Mouse (Mus musculus): ENCODE measurements around the gene Pimreg. TPM values are rescaled to one million over a fixed set of nuclear protein-coding genes. Genes with fewer than 3 reads are reported as not detected.

Pimreg gene
- total RNA-seq, 1 experiment from 2014 or later: 18.3 TPM

GRCm38 (mm10) chr11:72024193-72024781 lies 17.5 kb upstream of the Pimreg start:
- peak; percentile 66 to 72; a peak in 3 of 4 replicates for ATAC-seq (replicated peaks in 1 of 2; ENCODE audit: insufficient read depth in 1 of 2, low FRiP score in 2 of 2, low TSS enrichment in 1 of 2, low read depth in 1 of 2, poor library complexity in 2 of 2, severe bottlenecking in 2 of 2)

DNA sequence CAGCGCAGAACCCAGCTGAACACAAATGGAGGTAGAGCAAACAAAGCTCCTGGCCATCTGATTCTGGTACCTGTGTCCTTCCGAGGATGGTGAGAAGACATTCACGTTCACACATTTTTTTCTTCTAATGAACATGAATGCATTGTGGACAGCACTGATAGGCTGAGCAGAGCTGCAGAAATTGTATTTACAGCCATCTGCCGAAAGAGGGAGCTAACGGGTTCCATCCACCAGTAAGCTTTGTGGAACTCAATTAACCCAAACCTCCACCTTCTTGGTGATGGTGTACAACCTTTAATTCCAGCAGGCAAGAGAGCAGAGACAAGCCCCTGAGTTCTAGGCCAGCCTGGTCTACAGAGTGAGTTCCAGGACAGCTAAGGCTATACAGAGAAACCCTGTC lies 16.0 kb upstream of the Pimreg start:
- no peak for ATAC-seq (replicated peaks in 1 of 2; ENCODE audit: insufficient read depth in 1 of 2, low FRiP score in 2 of 2, low TSS enrichment in 1 of 2, low read depth in 1 of 2, poor library complexity in 2 of 2, severe bottlenecking in 2 of 2)

- ATAC-seq (replicated peaks in 1 of 2; ENCODE audit: insufficient read depth in 1 of 2, low FRiP score in 2 of 2, low TSS enrichment in 1 of 2, low read depth in 1 of 2, poor library complexity in 2 of 2, severe bottlenecking in 2 of 2): no peak
Measured at GRCm38 (mm10) chr11:72026516-72026915, 15.3 kb upstream of the Pimreg start.

GRCm38 (mm10) chr11:72027836-72028235 lies 14.0 kb upstream of the Pimreg start:
- ATAC-seq (replicated peaks in 1 of 2; ENCODE audit: insufficient read depth in 1 of 2, low FRiP score in 2 of 2, low TSS enrichment in 1 of 2, low read depth in 1 of 2, poor library complexity in 2 of 2, severe bottlenecking in 2 of 2): no peak

DNA sequence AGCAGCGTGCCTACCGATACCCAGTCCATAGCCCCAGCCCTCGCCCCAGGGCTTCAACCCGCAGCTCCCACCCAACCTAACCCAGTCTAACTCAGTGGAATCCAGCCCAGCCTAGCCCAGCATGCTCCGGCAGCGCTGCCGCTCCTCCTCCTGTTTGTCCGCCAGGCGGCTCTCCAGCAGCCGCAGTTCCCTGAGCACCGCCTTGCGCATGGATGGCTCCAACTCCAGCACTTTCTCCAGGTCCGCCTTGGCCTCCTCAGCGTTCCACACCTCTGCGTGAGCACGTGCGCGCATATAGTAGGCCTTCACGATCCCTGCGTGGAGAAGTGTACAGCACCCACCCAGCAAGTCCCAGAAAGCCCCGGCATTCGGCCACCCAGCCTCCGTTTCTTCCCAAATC lies 12.7 kb upstream of the Pimreg start:
- no peak for ATAC-seq (replicated peaks in 1 of 2; ENCODE audit: insufficient read depth in 1 of 2, low FRiP score in 2 of 2, low TSS enrichment in 1 of 2, low read depth in 1 of 2, poor library complexity in 2 of 2, severe bottlenecking in 2 of 2)

- ATAC-seq (replicated peaks in 1 of 2; ENCODE audit: insufficient read depth in 1 of 2, low FRiP score in 2 of 2, low TSS enrichment in 1 of 2, low read depth in 1 of 2, poor library complexity in 2 of 2, severe bottlenecking in 2 of 2): no peak
Measured at GRCm38 (mm10) chr11:72031353-72031752, 10.5 kb upstream of the Pimreg start.

GRCm38 (mm10) chr11:72032091-72032490 lies 9.7 kb upstream of the Pimreg start:
- no peak for ATAC-seq (replicated peaks in 1 of 2; ENCODE audit: insufficient read depth in 1 of 2, low FRiP score in 2 of 2, low TSS enrichment in 1 of 2, low read depth in 1 of 2, poor library complexity in 2 of 2, severe bottlenecking in 2 of 2)

DNA sequence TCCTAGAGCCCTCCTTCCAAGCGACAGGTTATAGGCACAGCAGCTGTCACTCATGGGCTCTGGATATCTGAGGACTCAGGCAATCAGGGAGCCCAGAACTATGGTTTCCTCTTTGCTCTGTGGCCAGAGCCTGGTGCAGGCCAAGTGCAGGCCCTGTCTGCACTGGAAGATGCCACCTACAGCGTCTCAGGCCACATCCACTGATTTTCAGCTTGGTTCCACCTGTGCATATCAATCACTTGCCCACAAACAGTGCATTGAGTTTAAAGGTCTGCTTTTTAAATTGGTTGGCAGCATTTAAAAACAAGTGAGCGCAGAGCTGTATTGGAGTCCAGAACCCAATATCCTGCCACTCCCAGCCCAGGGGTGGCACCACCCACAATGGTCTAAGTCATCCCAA lies 9.2 kb upstream of the Pimreg start:
- ATAC-seq (replicated peaks in 1 of 2; ENCODE audit: insufficient read depth in 1 of 2, low FRiP score in 2 of 2, low TSS enrichment in 1 of 2, low read depth in 1 of 2, poor library complexity in 2 of 2, severe bottlenecking in 2 of 2): no peak

GRCm38 (mm10) chr11:72037409-72037808 lies 4.4 kb upstream of the Pimreg start, which contains the start of gene Aipl1:
Gene Aipl1 (minus strand): TSS chr11:72037509.
- no peak for ATAC-seq (replicated peaks in 1 of 2; ENCODE audit: insufficient read depth in 1 of 2, low FRiP score in 2 of 2, low TSS enrichment in 1 of 2, low read depth in 1 of 2, poor library complexity in 2 of 2, severe bottlenecking in 2 of 2)

DNA sequence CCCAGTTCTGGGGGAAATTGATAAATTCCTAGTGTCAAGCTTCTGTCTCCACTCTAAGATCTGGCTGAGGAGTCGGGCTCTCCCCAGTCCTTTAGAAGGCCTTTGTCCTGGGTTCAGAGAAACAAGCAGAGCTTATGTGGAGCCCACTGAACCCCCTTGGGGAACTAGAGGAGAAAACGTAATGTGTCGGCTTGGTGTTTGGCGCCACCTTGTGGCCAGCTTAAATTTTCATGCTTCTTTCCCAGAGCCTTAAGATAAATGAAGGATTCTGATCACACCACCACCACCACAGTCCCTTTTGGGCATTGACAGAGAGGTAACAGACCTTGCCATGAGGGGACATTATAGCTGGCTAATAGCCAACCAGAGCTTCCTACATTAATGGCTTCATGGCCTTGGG lies 3.8 kb upstream of the Pimreg start:
- no peak for ATAC-seq (replicated peaks in 1 of 2; ENCODE audit: insufficient read depth in 1 of 2, low FRiP score in 2 of 2, low TSS enrichment in 1 of 2, low read depth in 1 of 2, poor library complexity in 2 of 2, severe bottlenecking in 2 of 2)

DNA sequence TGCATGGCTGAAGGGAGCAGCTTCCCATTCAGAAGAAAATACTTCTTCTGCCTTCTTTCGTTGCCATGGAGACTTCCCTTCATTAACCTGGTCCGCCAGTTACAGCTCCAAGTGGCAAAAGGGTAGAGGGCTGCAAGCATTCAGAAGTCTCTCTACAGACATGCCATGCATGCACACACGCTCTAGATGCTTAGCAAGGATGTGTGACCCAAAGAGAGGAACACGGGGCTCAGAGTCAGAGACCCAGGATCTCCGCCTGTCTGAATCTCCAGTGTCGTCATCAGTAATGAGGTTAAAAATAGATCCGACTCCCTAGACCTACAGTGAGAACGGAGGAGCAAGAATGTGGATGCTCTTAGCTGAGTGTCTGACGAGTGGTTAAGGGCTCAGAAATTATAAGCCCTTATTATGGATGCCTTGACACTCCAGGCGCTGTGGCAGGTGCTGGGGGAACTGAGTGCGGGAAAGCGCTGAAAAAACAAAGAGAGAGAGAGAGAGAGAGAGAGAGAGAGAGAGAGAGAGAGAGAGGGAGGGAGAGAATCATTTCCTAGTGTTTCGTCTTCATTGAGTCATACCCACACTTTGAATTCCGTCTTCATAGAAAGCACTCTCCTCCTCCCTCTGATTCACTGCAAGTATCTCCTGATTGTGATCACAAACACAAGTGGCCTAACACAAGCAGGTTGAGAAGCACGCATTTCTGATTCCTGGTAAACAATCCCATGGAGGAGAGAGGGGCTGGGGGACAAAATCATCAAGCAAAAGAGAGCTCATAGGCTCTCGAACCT lies 2.0 kb upstream of the Pimreg start:
- ATAC-seq (replicated peaks in 1 of 2; ENCODE audit: insufficient read depth in 1 of 2, low FRiP score in 2 of 2, low TSS enrichment in 1 of 2, low read depth in 1 of 2, poor library complexity in 2 of 2, severe bottlenecking in 2 of 2): no peak

DNA sequence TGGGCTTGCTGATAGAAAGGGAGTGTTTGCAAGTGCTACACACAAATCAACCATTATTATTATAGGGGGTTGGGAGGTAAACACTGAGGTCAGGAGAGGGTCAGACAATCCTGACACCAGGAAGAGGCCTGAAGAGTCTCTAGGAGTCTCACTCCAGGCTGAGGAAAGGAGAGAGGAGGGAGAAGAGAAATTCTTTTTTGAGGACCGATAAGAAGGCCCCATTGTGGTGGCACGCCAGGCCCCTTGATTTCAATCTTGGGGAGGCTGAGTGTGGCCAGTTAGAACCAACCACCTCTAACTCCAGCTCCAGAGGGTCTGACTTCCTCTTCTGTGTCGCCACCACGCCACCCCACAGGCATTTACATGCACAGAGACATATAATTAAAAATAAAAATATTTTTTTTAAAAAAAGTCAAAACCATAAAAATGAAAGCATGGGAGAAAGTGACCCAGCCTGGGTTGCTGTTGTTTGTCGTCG lies 503 bp upstream of the Pimreg start:
- ATAC-seq (replicated peaks in 1 of 2; ENCODE audit: insufficient read depth in 1 of 2, low FRiP score in 2 of 2, low TSS enrichment in 1 of 2, low read depth in 1 of 2, poor library complexity in 2 of 2, severe bottlenecking in 2 of 2): peak in 1 of 2 experiments; percentile 29; a peak in 1 of 4 replicates

DNA sequence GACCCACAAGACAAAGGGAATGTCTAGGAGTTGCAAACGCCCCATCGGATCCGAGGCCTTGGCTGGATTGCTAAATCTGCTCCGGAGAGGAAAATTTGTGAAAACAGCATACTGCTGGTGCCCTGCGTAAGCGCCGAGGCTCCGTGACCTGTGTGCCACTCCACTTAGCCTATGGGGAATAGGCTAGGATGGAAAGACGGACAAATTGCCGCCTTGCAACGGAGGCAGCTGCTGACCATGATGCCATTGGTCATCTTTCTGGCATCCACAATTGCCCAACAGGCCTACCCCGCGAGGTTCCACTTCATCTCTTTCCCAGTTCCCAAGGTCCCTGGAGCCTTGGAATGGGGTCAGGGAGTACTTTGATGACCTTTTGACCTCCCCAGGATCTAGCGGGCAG lies 799 bp downstream of the Pimreg start:
- ATAC-seq (replicated peaks in 1 of 2; ENCODE audit: insufficient read depth in 1 of 2, low FRiP score in 2 of 2, low TSS enrichment in 1 of 2, low read depth in 1 of 2, poor library complexity in 2 of 2, severe bottlenecking in 2 of 2): no peak

DNA sequence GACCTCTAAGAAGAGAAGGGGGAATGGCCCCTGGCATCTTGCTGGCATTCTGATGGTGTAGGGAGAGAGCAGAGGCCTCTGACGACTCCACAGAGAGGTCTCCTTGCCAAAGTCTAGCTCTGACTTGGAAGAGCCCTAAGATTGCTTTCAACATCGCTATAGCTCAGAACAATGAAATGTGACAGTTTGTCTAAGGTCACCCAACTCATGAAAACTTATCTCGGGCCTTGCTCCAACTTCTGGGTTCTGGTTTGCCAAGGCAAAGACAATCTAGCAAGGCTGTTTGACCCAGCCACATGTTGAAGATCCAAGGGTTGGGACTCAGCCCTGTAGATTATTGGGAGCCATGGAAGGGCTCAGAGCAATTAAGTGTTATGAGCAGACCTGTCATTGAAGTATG lies 2.4 kb downstream of the Pimreg start:
- no peak for ATAC-seq (replicated peaks in 1 of 2; ENCODE audit: insufficient read depth in 1 of 2, low FRiP score in 2 of 2, low TSS enrichment in 1 of 2, low read depth in 1 of 2, poor library complexity in 2 of 2, severe bottlenecking in 2 of 2)

DNA sequence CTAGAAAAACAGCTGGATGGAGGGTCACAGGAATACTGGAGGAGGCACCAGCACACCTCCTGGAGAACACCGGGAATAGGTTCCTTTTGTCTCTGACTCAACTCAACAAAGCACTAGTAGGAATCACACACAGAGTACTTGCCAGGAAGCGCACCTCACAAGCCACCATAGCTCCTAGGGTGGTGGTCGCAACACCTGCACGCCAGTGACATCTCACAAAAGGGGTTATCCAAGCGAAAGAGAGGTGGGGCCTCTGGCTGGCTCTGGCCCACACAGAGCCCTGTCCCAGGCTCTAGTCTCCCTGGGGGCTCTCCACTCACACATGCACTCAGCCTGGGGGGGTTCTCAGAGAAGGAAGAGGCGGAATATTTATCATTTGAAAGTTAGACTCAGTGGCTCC lies 6.9 kb downstream of the Pimreg start:
- no peak for ATAC-seq (replicated peaks in 1 of 2; ENCODE audit: insufficient read depth in 1 of 2, low FRiP score in 2 of 2, low TSS enrichment in 1 of 2, low read depth in 1 of 2, poor library complexity in 2 of 2, severe bottlenecking in 2 of 2)

DNA sequence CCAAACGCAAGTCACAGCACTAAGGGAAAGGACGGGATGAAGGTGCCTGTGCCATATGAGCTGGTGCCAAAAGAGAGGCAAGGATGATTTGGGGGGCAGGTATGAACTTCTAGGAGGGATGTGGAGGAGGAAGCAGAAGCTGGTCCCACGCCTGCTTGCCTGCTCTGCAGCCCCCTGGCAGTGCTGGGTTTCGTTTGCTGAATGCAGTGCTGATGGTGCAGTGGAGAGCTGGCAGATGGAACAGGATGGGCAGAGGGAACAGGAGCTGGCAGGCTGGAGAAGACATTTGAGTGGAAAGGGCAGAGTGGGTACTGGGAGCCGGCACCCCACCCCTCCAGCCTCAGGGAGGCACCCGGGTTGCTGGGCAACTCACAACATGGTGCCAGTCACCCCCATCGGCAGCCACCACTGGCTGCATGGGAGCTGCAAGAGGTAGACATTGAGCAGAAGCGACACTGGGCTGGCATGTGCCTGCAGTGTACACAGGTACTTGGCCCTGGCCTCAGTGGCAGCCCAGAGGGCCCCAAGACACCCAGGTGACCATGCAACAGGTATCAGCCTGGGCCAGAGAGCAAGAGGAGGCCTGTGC lies 7.4 kb downstream of the Pimreg start:
- no peak for ATAC-seq (replicated peaks in 1 of 2; ENCODE audit: insufficient read depth in 1 of 2, low FRiP score in 2 of 2, low TSS enrichment in 1 of 2, low read depth in 1 of 2, poor library complexity in 2 of 2, severe bottlenecking in 2 of 2)

- no peak for ATAC-seq (replicated peaks in 1 of 2; ENCODE audit: insufficient read depth in 1 of 2, low FRiP score in 2 of 2, low TSS enrichment in 1 of 2, low read depth in 1 of 2, poor library complexity in 2 of 2, severe bottlenecking in 2 of 2)
Measured at GRCm38 (mm10) chr11:72050168-72050894, 8.5 kb downstream of the Pimreg start.

All from hematopoietic stem cell, adult 5-6 weeks (primary cell).